Mouse (Mus musculus): ENCODE measurements around the gene Iars2.

GRCm38 (mm10) chr1:185311949-185312348 is 17.2 kb downstream of the Iars2 start:
- no peak for TF ChIP-seq RCOR1 (IDR thresholded peaks at IDR 0.05; ENCODE audit: low read depth, low read length)
- no peak for TF ChIP-seq EP300 (IDR thresholded peaks at IDR 0.05; ENCODE audit: low read depth in 1 of 2, low read length in 2 of 2)
- no peak for TF ChIP-seq USF1 (IDR thresholded peaks at IDR 0.05; ENCODE audit: low read depth, low read length)
- no peak for TF ChIP-seq KAT2A (conservative IDR thresholded peaks at IDR 0.05; ENCODE audit: low read depth, low read length)

Measured in MEL (cell line).